Mouse (Mus musculus) Patski (cell line): ENCODE results near the gene Cidec. TPM values are rescaled to one million over a fixed set of nuclear protein-coding genes. Genes with fewer than 3 reads are reported as not detected.

Source experiments
- ATAC-seq: fragments of 100-300 bp; one replicate; pipeline ENCODE4 v1.8.0; 2021
- CTCF ChIA-PET: fragments of 350-600 bp; sonication (Branson Sonifier 250); formaldehyde crosslinking; loops from one replicate; lab custom pipeline; 2022; ENCODE audit warnings: inconsistent platforms; lab: Charles Lee
- POLR2A ChIA-PET: fragments of 350-600 bp; sonication (Branson Sonifier 250); formaldehyde crosslinking; loops from one replicate; lab custom pipeline; 2022; ENCODE audit warnings: antibody characterized with exemption, inconsistent platforms; lab: Charles Lee
- DNase-seq: peaks from one replicate; pipeline ENCODE4 v3.0.0-alpha.2; 2011; ENCODE audit warnings: low read depth, low spot score
- H3K27me3 ChIP-seq: fragments of 371-371 bp; one replicate; pipeline ENCODE4 v1.5.1; 2021
- CTCF ChIP-seq: fragments of 100-300 bp; IDR thresholded peaks from one replicate; pipeline ENCODE4 v1.5.1; 2021
- in situ Hi-C: fragments of 300-500 bp; cut with MboI; formaldehyde crosslinking; loops from 3 replicates; pipeline ENCODE4 v1.11.1; 2018; ENCODE audit warnings: low pct_unique_long_range_greater_than_20kb, mixed read lengths
- polyA plus RNA-seq: library from polyadenylated mRNA; unstranded; gene quantifications from one replicate; pipeline ENCODE4 v1.2.3, GENCODE M21; 2021

The Cidec gene
- polyA plus RNA-seq, 1 experiment from 2014 or later: not detected

DNA sequence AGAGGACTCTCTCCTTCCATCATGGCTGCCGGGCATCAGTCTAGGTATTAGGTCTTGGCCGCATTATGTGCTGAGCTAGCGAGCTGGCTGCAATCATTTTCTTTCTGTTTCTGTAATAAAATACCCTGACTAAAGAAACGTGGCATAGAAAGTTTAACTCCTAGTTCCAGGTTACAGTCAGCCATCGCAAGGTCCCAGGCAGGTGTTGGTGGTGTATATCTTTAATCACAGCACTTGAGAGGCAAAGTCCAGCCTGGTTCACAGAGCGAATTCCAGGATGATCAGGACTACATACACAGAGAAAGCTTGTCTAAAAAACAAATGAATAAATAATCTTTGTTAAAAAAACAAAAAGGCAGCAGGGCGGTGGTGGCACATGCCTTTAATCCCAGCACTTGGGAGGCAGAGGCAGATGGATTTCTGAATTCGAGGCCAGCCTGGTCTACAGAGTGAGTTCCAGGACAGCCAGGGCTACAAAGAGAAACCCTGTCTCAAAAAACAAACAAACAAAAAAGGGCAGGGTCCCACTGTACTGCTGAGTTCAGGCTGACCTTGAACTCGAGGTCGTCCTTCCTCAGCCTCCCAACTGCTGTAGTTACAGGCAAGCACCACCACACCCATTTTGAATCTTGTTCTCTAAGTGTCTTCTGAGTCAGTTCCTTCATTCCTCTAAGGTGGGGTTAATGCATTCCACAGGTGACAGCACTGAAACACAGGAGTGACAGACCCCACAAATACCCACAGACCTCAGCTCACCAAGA, 39.1 kb downstream of the Cidec start:
- no peaks in the 10 kb centered on the region for H3K27me3 ChIP-seq
- ATAC-seq: no peak

DNA sequence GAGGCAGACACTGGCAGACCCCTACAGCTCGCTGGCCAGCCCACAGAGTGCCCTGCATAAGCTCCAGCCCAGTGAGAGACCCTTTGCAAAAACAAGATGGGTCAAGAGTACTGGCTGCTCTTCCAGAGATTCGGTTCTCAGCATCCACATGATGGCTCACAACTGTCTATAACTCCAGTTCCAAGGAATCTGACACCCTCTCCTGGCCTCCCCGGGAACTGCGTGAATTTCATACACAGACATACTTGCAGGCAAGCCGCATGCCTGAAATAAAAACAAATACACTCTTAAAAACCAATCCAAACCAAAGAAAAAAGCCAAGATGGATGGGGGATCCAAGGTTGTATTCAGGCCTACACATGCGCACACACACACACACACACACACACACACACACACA, 40.1 kb downstream of the Cidec start:
- in situ Hi-C loops: no loop called here
- DNase-seq (no peak), ATAC-seq (no peak)
- CTCF ChIA-PET: no interaction called here
- no peak for TF ChIP-seq CTCF
- H3K27me3 ChIP-seq: no peaks in the 10 kb centered on the region
- POLR2A ChIA-PET: interaction anchor here (0.6 kb wide), 1 partner anchor 13 kb away, joined by 3 read pairs; no protein-coding TSS in a partner anchor

More for the DNA sequence above, 39.1 kb downstream of the Cidec start:
- ChIA-PET CTCF (no interaction called here), POLR2A (no interaction called here)
- no peak for DNase-seq
- in situ Hi-C loops: no loop called here
- no peak for TF ChIP-seq CTCF

GRCm38 (mm10) chr6:113394811-113395210, 40.7 kb downstream of the Cidec start:
- no peaks in the 10 kb centered on the region for H3K27me3 ChIP-seq
- no peak for DNase-seq
- CTCF ChIA-PET: no interaction called here
- in situ Hi-C loops: no loop called here
- POLR2A ChIA-PET: no interaction called here
- no peak for ATAC-seq
- TF ChIP-seq CTCF: no peak

DNA sequence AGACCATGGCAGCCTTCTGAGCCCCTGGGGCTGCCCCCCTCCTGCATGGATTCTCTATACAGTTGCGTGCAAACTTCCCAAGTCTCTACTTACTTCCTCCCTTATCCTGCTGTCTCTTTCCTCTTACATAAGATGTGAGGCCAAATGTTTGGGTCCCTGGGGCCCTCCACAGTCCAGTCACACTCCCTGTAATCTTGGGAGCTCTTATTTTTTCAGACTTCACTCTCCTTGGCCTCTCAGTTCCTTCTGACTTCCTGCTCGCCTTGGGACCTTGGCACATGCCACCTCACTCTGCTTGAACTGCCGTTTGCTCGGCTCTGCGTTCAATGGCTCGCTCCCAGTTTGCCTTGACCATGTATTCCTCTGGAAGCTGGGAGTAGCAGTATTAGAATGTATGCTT, 41.6 kb downstream of the Cidec start:
- ChIA-PET POLR2A (no interaction called here), CTCF (no interaction called here)
- no peak for ATAC-seq
- no peaks in the 10 kb centered on the region for H3K27me3 ChIP-seq
- TF ChIP-seq CTCF: no peak
- DNase-seq: no peak
- in situ Hi-C loops: no loop called here

DNA sequence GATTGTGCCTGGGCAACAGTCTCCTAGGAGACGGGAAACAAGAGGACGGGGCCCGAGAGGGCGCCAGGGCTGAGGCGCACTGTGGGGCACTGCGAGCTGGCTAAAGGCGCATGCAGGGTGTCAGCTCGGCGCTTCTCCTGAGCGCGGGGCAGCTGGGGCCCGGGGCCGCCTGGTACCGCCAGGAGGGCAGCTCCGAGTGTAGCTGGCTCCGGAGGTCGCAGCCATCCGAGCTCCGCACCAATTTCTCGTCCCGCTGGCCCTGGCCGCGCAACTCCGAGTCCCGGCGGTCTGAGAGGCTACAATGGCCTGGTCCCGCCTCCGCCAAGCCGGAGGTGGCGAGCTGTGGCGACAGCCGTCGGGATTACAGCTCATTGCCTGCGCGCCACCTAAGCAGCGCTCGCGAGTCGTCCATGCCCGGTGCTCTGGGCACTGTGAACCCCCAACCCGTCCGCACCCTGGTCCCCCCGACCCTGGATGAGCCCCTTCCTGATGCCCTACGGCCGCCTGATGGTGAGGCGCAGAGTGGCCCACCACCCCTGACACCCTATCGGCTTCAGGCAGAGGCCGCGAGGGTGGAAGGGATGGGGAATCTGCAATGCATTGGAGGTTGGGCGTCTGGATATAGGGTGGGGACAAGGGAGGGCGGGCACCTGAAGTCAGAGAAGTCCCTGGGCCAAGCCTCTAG, 43.0 kb downstream of the Cidec start:
- TF ChIP-seq CTCF: no peak
- in situ Hi-C loops: no loop called here
- ChIA-PET POLR2A (interaction anchor here (1.6 kb wide), 1 partner anchor 24 kb away, joined by 3 read pairs; no protein-coding TSS in a partner anchor), CTCF (interaction anchor here (0.9 to 1.4 kb wide), 3 partner anchors 10 to 178 kb away, joined by 3 to 5 read pairs (median 3); no protein-coding TSS in a partner anchor)
- no peak for DNase-seq
- ATAC-seq: no peak
- no peaks in the 10 kb centered on the region for H3K27me3 ChIP-seq

GRCm38 (mm10) chr6:113392015-113392386, 43.6 kb downstream of the Cidec start:
- no peak for ATAC-seq
- DNase-seq: no peak
- ChIA-PET CTCF (interaction anchor here (0.9 to 1.4 kb wide), 2 partner anchors 10 to 179 kb away, joined by 3 to 5 read pairs; no protein-coding TSS in a partner anchor), POLR2A (interaction anchor here (1.6 kb wide), 1 partner anchor 23 kb away, joined by 3 read pairs; no protein-coding TSS in a partner anchor)
- in situ Hi-C loops: no loop called here
- H3K27me3 ChIP-seq: no peaks in the 10 kb centered on the region
- no peak for TF ChIP-seq CTCF

- POLR2A ChIA-PET: interaction anchor here (1.0 to 1.6 kb wide), 3 partner anchors 12 to 22 kb away, joined by 3 to 4 read pairs (median 3); no protein-coding TSS in a partner anchor
- no peak for ATAC-seq
- no peak for DNase-seq
- no peaks in the 10 kb centered on the region for H3K27me3 ChIP-seq
- CTCF ChIA-PET: interaction anchor here (0.9 to 1.3 kb wide), 4 partner anchors 9 to 16 kb away, joined by 3 read pairs; no protein-coding TSS in a partner anchor
- in situ Hi-C loops: no loop called here
- no peak for TF ChIP-seq CTCF
These were observed 44.8 kb downstream of the Cidec start for GRCm38 (mm10) chr6:113390715-113391114.

- ATAC-seq (no peak), DNase-seq (no peak)
- in situ Hi-C loops: no loop called here
- no peaks in the 10 kb centered on the region for H3K27me3 ChIP-seq
- no peak for TF ChIP-seq CTCF
- ChIA-PET CTCF (no interaction called here), POLR2A (interaction anchor here (1.9 kb wide), 1 partner anchor 10 kb away, joined by 5 read pairs; no protein-coding TSS in a partner anchor)
These were observed 46.6 kb downstream of the Cidec start, which contains the start of gene Ttll3 for GRCm38 (mm10) chr6:113388960-113389359. Gene Ttll3 (plus strand): TSS chr6:113389260.

- POLR2A ChIA-PET: no interaction called here
- H3K27me3 ChIP-seq: no peaks in the 10 kb centered on the region
- ATAC-seq (no peak), DNase-seq (no peak)
- no peak for TF ChIP-seq CTCF
- in situ Hi-C loops: no loop called here
- CTCF ChIA-PET: no interaction called here
These were observed 49.5 kb downstream of the Cidec start for GRCm38 (mm10) chr6:113386025-113386424.

DNA sequence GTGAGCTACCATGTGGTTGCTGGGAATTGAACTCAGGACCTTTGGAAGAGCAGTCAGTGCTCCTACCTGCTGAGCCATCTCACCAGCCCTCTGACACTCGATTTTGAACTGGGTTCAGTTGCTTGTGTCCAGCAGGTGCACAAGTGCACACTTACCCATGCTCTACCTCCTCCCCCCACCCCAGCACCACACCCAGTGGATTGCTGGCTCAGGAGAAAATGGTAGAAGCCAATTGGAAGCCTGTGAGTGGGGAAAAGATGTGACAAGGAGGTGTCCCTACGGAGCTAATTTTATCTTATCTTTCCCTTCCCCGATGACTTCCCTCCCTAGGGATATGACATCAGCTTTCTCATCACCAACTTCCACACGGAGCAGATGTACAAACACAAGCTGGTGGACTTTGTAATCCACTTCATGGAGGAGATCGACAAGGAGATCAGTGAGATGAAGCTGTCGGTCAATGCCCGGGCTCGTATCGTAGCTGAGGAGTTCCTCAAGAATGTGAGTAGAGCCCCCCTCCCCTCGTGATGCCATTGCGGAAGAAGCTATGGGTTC, 50.3 kb downstream of the Cidec start:
- TF ChIP-seq CTCF: no peak
- no peak for ATAC-seq

More for the DNA sequence above, 50.3 kb downstream of the Cidec start:
- POLR2A ChIA-PET: no interaction called here
- CTCF ChIA-PET: interaction anchor here (1.7 kb wide), 1 partner anchor 18 kb away, joined by 3 read pairs; no protein-coding TSS in a partner anchor
- in situ Hi-C loops: no loop called here
- DNase-seq: no peak
- H3K27me3 ChIP-seq: no peaks in the 10 kb centered on the region
